Mouse (Mus musculus): Measurements from ENCODE around the gene Nrtn.

DNA sequence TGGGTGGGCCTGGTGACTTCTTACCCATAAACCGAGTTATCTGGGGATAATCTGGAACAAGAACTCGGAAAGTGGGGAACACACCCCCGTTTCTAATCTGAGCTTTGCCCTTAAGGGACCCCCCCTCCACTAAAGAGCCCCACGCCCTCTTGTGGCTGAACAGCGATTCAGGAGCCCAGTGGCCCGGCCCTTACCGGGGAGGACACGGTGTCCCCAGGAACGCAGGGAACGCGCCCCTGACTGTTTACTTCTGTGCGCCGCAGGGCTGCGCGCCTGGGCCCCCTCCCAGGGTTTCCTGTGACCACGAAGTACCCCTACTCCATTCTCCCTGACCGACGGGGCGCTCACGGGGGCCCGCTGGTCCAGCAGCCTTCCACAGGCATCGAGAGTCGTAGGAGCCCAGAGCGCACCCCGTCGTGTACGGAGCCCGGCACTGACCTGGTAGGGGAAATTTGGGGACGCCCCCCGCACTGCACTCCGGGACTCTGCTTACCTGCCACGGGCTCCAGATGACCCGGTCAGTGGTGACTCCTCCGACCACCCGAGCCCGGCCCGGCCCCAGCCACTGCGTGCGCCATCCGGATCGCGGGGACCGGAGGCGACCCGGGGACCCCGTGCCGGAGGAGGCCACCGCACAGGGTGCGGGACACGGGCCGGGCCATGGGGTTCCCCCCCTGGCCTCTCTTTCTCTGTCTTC, 479 bp downstream of the Nrtn start:
- TF ChIP-seq CTCF (conservative IDR thresholded peaks at IDR 0.05; ENCODE audit: low read length) (peak; percentile 24; the same call in 1 of the 2 replicates), NANOG (IDR thresholded peaks at IDR 0.05; ENCODE audit: borderline replicate concordance, low read length) (no peak)

All from E14TG2a.4 (cell line).